Mouse (Mus musculus) cortical plate, adult 2 months (tissue): Measurements from ENCODE around the gene Pkd2. TPM values are rescaled to one million over a fixed set of nuclear protein-coding genes. Genes with fewer than 3 reads are reported as not detected.

Source experiments
- H3K27ac ChIP-seq: fragments of 200-500 bp; 2 replicates; pipeline ENCODE4 v1.5.1; 2012; ENCODE audit warnings: low read length, control low read depth, inconsistent platforms; ENCODE audit not compliant: insufficient read depth
- H3K4me1 ChIP-seq: fragments of 200-500 bp; 2 replicates; pipeline ENCODE4 v1.6.1; 2011; ENCODE audit warnings: low read length; ENCODE audit not compliant: control insufficient read depth, insufficient read depth
- H3K4me3 ChIP-seq: fragments of 200-500 bp; 2 replicates; pipeline ENCODE4 v1.5.1; 2011; ENCODE audit warnings: mild to moderate bottlenecking, low read length, control low read depth; ENCODE audit not compliant: insufficient read depth
- CTCF ChIP-seq: fragments of 200-500 bp; IDR thresholded peaks from 2 replicates; pipeline ENCODE4 v1.5.1; 2011; ENCODE audit warnings: mild to moderate bottlenecking, control low read depth, low read length; ENCODE audit not compliant: insufficient read depth; ENCODE audit errors: extremely low read depth
- POLR2A ChIP-seq: fragments of 200-500 bp; IDR thresholded peaks from 2 replicates; pipeline ENCODE4 v1.6.1; 2011; ENCODE audit warnings: mild to moderate bottlenecking, low read length, control low read depth; ENCODE audit not compliant: insufficient read depth; ENCODE audit errors: extremely low read depth
- polyA plus RNA-seq: library from polyadenylated mRNA; depleted of rRNA; stranded (reverse); fragments of >200 nt; gene quantifications from 2 replicates; pipeline ENCODE4 v1.2.3, GENCODE M21; 2012; rRNA removed

Pkd2 gene
- polyA plus RNA-seq = 28.4 and 30.2 TPM in 2 replicates

- Histone ChIP-seq H3K4me3 (peak within 1 kb of the TSS; percentile 67), H3K27ac (peak within 1 kb of the TSS; percentile 86), H3K4me1 (peaks cover 3% of the 10 kb centered on the region; the same call in 1 of the 2 replicates)
- TF ChIP-seq CTCF (no peak), POLR2A (0 out of 2 replicates have a peak, but pooled peaks have one; percentile 33)
Observed at GRCm38 (mm10) chr5:104458832-104459705, at the start of gene Pkd2. Gene Pkd2 (plus strand): TSS chr5:104459450.

- H3K4me3 ChIP-seq = no peak overlapping the region
- no peaks in the 10 kb centered on the region for H3K4me1 ChIP-seq
- no peak overlapping the region for H3K27ac ChIP-seq
- no peak for TF ChIP-seq CTCF
- no peak for TF ChIP-seq POLR2A
Observed at GRCm38 (mm10) chr5:104415999-104416398, 43.3 kb upstream of the Pkd2 start.

GRCm38 (mm10) chr5:104417028-104417427 lies 42.2 kb upstream of the Pkd2 start:
- TF ChIP-seq CTCF = no peak
- no peak for TF ChIP-seq POLR2A
- H3K27ac ChIP-seq = no peak overlapping the region
- no peaks in the 10 kb centered on the region for H3K4me1 ChIP-seq
- no peak overlapping the region for H3K4me3 ChIP-seq

GRCm38 (mm10) chr5:104417721-104418120 lies 41.5 kb upstream of the Pkd2 start:
- Histone ChIP-seq H3K4me3 (no peak overlapping the region), H3K4me1 (no peaks in the 10 kb centered on the region), H3K27ac (no peak overlapping the region)
- TF ChIP-seq POLR2A (no peak), CTCF (no peak)

GRCm38 (mm10) chr5:104422039-104422438 lies 37.2 kb upstream of the Pkd2 start:
- H3K4me1 ChIP-seq = no peaks in the 10 kb centered on the region
- H3K27ac ChIP-seq = no peak overlapping the region
- TF ChIP-seq CTCF (no peak), POLR2A (no peak)
- no peak overlapping the region for H3K4me3 ChIP-seq

GRCm38 (mm10) chr5:104423861-104424260 lies 35.4 kb upstream of the Pkd2 start:
- Histone ChIP-seq H3K4me1 (no peaks in the 10 kb centered on the region), H3K27ac (no peak overlapping the region), H3K4me3 (no peak overlapping the region)
- TF ChIP-seq POLR2A = no peak
- TF ChIP-seq CTCF = no peak

GRCm38 (mm10) chr5:104425949-104426348 lies 33.3 kb upstream of the Pkd2 start:
- H3K4me1 ChIP-seq = no peaks in the 10 kb centered on the region
- H3K27ac ChIP-seq = no peak overlapping the region
- H3K4me3 ChIP-seq = no peak overlapping the region
- no peak for TF ChIP-seq CTCF
- no peak for TF ChIP-seq POLR2A

GRCm38 (mm10) chr5:104432886-104433285 lies 26.4 kb upstream of the Pkd2 start:
- Histone ChIP-seq H3K4me1 (no peaks in the 10 kb centered on the region), H3K4me3 (no peak overlapping the region), H3K27ac (no peak overlapping the region)
- TF ChIP-seq POLR2A (no peak), CTCF (peak; percentile 26; the same call in 1 of the 2 replicates)

- Histone ChIP-seq H3K4me3 (no peak overlapping the region), H3K4me1 (no peaks in the 10 kb centered on the region), H3K27ac (no peak overlapping the region)
- TF ChIP-seq CTCF (no peak), POLR2A (no peak)
Observed at GRCm38 (mm10) chr5:104433968-104434565, 25.2 kb upstream of the Pkd2 start.

GRCm38 (mm10) chr5:104434835-104435301 lies 24.4 kb upstream of the Pkd2 start, which contains the start of gene Spp1:
Gene Spp1 (plus strand): TSS chr5:104435118.
- TF ChIP-seq POLR2A (no peak), CTCF (no peak)
- Histone ChIP-seq H3K27ac (no peak within 1 kb of the TSS), H3K4me3 (no peak within 1 kb of the TSS), H3K4me1 (no peaks in the 10 kb centered on the region)
